In genomic region chr2:17391389-17391788, GRCm38 (mm10) we compare ENCODE assay signal across 1 mouse cellular context.
TF ChIP-seq lines count a peak whose summit lies in the region.

No protein-coding gene starts in this region.

TF ChIP-seq in CH12.LX, 34 proteins besides CTCF, POLR2A, EP300 and RAD21 (continued from another document):
- TF ChIP-seq ZC3H11A (IDR thresholded peaks at IDR 0.05; ENCODE audit: low read depth, low read length) (no peak), USF1 (IDR thresholded peaks at IDR 0.05; ENCODE audit: low read depth, low read length) (no peak), UBTF (IDR thresholded peaks at IDR 0.05; ENCODE audit: low read depth, low read length) (no peak), MAZ (IDR thresholded peaks at IDR 0.05; ENCODE audit: low read depth, low read length) (no peak), ETS1 (conservative IDR thresholded peaks at IDR 0.05; ENCODE audit: low read depth, low read length) (peak; percentile 96), RCOR1 (conservative IDR thresholded peaks at IDR 0.05; ENCODE audit: low read depth, low read length) (no peak; the same call in 1 of the 2 replicates), NELFE (IDR thresholded peaks at IDR 0.05; ENCODE audit: low read depth, low read length) (no peak), IRF4 (IDR thresholded peaks at IDR 0.05; ENCODE audit: low read depth, low read length) (0 out of 2 replicates have a peak, but pooled peaks have one; percentile 72), ZMIZ1 (IDR thresholded peaks at IDR 0.05; ENCODE audit: low read depth, low read length) (0 out of 2 replicates have a peak, but pooled peaks have one; percentile 3), SMC3 (IDR thresholded peaks at IDR 0.05; ENCODE audit: low read depth, low read length) (no peak), HCFC1 (IDR thresholded peaks at IDR 0.05; ENCODE audit: low read depth, low read length) (no peak), PAX5 (IDR thresholded peaks at IDR 0.05; ENCODE audit: low read length) (no peak), KAT2A (IDR thresholded peaks at IDR 0.05; ENCODE audit: insufficient replicate concordance, low read length) (no peak), MXI1 (IDR thresholded peaks at IDR 0.05; ENCODE audit: low read depth, low read length) (no peak), ELF1 (IDR thresholded peaks at IDR 0.05; ENCODE audit: low read depth, low read length) (no peak), JUND (conservative IDR thresholded peaks at IDR 0.05; ENCODE audit: low read depth, low read length) (0 out of 2 replicates have a peak, but pooled peaks have one; percentile 53), SIN3A (IDR thresholded peaks at IDR 0.05; ENCODE audit: low read length) (peak; percentile 42; the same call in 1 of the 2 replicates)
